Mouse (Mus musculus): ENCODE measurements around the gene Fosl1. TPM values are rescaled to one million over a fixed set of nuclear protein-coding genes. Genes with fewer than 3 reads are reported as not detected.

The Fosl1 gene
- polyA plus RNA-seq, 1 experiment from 2014 or later = not detected

DNA sequence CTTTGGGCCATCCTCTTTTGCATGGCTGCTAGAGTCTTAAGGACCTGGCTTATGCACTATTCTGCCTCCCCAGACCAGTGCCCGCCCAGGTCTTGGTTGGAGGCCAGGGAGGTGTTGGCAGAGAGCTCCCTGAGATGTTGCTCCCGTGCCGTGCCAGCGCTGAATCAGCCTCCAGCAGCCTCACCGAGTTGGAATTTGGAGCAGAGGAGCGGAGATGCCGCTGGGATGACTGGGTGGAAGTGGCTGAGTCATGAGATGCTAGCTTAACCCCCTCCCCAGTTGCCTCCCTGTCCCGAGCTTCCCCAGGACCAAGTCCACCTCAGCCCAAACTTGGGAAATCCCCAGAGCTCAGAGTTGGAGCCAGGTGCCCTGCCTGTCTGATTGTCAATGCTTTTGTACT is 17.5 kb upstream of the Fosl1 start:
- H3K9ac ChIP-seq (ENCODE audit: low read depth, low read length) = no peak overlapping the region
- no peak overlapping the region for H3K4me2 ChIP-seq (ENCODE audit: low read length)
- H3K9me3 ChIP-seq (ENCODE audit: control insufficient read depth, low read length) = no peaks in the 10 kb centered on the region
- no peak overlapping the region for H3K27ac ChIP-seq (ENCODE audit: low read depth, low read length)
- no peak overlapping the region for H3K4me3 ChIP-seq (ENCODE audit: low read length)
- H3K27me3 ChIP-seq (replicated peaks; ENCODE audit: control insufficient read depth, insufficient read depth, low read length) = no peaks in the 10 kb centered on the region; the same call in 1 of the 2 replicates
- H3K4me1 ChIP-seq (ENCODE audit: control insufficient read depth, insufficient read depth, low read depth, low read length) = peaks cover 25% of the 10 kb centered on the region
- 62% methylated on average over 8 of the region's 8 CpGs for WGBS
- no peak for ATAC-seq
- H3K36me3 ChIP-seq (ENCODE audit: control insufficient read depth, insufficient read depth, low read length) = no peaks in the 10 kb centered on the region

DNA sequence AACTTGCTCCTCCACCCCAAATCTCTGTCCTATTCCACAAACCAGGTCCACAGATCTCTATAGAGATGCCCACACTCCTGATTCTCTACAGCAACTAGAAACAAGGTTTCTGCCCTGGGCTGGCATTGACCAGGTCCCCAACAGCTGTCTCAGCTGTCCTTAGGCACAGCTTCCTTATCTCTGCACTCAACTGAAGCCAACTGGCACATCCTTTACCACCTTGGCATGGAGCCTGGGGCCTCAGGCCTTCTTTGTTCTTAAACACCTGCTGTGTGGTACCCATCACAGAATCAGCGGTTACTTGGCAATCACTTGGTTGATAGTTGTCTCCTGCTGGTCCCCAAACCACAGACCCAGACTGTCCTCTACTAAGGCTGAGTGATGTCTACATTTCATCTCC is 16.9 kb upstream of the Fosl1 start:
- Histone ChIP-seq H3K27ac (ENCODE audit: low read depth, low read length) (no peak overlapping the region), H3K9ac (ENCODE audit: low read depth, low read length) (no peak overlapping the region), H3K4me2 (ENCODE audit: low read length) (no peak overlapping the region), H3K9me3 (ENCODE audit: control insufficient read depth, low read length) (no peaks in the 10 kb centered on the region), H3K4me3 (ENCODE audit: low read length) (no peak overlapping the region), H3K36me3 (ENCODE audit: control insufficient read depth, insufficient read depth, low read length) (no peaks in the 10 kb centered on the region), H3K27me3 (replicated peaks; ENCODE audit: control insufficient read depth, insufficient read depth, low read length) (no peaks in the 10 kb centered on the region; the same call in 1 of the 2 replicates), H3K4me1 (ENCODE audit: control insufficient read depth, insufficient read depth, low read depth, low read length) (peaks cover 25% of the 10 kb centered on the region)
- no peak for ATAC-seq
- WGBS = 50% methylated on average over 1 of the region's 1 CpGs

DNA sequence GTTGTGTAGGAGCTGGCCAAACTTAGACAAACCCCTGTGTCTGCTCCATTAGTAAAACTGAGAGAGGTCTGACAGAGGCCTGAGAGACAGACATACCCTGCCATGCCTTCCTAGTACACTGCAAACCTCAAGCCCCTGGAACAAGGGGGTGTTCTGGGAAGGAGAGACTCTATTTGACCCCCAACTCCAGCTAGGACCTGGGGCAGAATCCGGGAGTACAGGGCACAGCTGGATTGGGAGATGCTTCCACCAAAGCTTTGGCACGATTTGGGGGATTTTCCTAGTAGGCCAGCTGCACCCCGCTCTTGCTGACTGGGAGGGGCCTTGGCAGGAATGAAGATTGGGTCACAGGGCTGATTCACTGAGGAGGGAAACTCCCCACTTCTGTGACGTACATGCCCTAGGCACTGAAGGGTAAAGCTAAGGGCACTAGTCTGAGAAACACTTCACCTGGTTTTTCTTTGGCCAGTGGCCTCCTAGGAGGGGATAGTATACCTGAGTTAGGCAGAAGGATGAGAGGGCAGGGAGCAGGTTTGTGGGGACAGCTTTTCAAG is 15.4 kb upstream of the Fosl1 start:
- Histone ChIP-seq H3K9me3 (ENCODE audit: control insufficient read depth, low read length) (no peaks in the 10 kb centered on the region), H3K9ac (ENCODE audit: low read depth, low read length) (no peak overlapping the region), H3K27ac (ENCODE audit: low read depth, low read length) (no peak overlapping the region), H3K36me3 (ENCODE audit: control insufficient read depth, insufficient read depth, low read length) (no peaks in the 10 kb centered on the region), H3K4me3 (ENCODE audit: low read length) (no peak overlapping the region), H3K27me3 (replicated peaks; ENCODE audit: control insufficient read depth, insufficient read depth, low read length) (no peaks in the 10 kb centered on the region; the same call in 1 of the 2 replicates), H3K4me2 (ENCODE audit: low read length) (no peak overlapping the region), H3K4me1 (ENCODE audit: control insufficient read depth, insufficient read depth, low read depth, low read length) (peaks cover 12% of the 10 kb centered on the region)
- no peak for ATAC-seq
- 78% methylated on average over 4 of the region's 4 CpGs for WGBS

DNA sequence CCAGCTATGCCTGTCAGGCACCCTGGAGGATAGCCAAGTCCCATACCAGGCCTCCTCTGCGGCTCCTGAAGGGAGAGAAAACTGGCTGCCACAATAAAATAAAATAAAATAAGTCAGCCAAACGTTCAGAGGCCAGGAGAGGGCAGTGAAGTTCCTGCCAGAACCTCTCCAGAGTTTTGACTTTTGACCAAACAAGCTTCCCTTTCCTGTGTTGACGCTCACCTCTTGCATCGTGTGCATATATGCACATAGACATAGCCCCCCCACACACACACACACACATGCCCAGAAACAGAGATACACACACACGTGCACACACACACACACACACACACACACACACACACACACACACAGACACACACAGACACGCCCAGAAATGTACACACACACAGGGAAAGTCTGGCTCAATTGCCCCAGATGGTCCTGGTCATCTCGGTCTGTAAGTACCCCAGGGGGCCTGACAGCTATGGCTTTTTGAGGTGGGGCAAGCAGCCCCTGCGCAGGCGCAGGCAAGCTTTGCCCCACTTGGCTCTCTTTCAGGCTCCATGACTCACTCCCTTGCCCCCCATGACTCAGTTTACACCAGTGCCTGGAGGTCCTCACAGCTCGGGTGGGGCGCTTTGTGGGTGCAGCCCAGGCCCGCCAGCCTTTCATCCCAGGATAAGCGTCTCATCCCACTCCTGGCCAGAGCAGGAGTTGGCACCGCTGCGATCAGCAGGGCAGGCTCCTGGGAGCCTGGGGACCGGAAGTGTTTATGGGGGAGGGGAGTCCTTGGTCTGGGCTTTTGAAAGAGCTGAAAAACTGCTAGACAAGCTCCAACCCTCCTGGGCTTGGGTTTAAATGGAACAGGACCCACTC is 14.1 kb upstream of the Fosl1 start:
- Histone ChIP-seq H3K4me3 (ENCODE audit: low read length) (peak overlapping the region; percentile 27; the same call in 1 of the 2 replicates), H3K27me3 (replicated peaks; ENCODE audit: control insufficient read depth, insufficient read depth, low read length) (no peaks in the 10 kb centered on the region; the same call in 1 of the 2 replicates), H3K4me2 (ENCODE audit: low read length) (peak overlapping the region; percentile 55), H3K4me1 (ENCODE audit: control insufficient read depth, insufficient read depth, low read depth, low read length) (peaks cover 11% of the 10 kb centered on the region), H3K9ac (ENCODE audit: low read depth, low read length) (peak overlapping the region; percentile 59), H3K36me3 (ENCODE audit: control insufficient read depth, insufficient read depth, low read length) (no peaks in the 10 kb centered on the region), H3K27ac (ENCODE audit: low read depth, low read length) (peak overlapping the region; percentile 34; the same call in 1 of the 2 replicates), H3K9me3 (ENCODE audit: control insufficient read depth, low read length) (no peaks in the 10 kb centered on the region)
- ATAC-seq = peak; percentile 50
- WGBS = 11% methylated on average over 16 of the region's 16 CpGs

DNA sequence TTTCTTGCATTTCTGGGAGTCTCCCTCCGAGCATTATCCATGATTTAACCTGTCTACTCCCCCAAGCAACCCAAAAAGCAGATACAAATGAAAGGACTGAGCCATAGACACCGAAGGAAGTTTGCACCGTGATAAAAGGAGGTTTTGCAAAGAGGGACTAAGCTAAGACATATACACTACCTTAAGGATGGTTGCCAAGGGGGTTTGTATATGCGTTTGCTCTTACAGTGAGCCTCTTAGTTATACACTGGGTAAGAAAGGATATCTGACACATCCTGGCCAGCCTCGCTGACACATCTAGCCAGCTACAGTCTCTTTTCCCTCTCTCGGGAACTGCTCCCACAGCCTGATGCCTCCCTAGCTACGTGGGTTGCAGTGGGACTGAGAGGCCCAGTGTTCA is 13.4 kb upstream of the Fosl1 start:
- Histone ChIP-seq H3K9me3 (ENCODE audit: control insufficient read depth, low read length) (no peaks in the 10 kb centered on the region), H3K4me3 (ENCODE audit: low read length) (no peak overlapping the region), H3K9ac (ENCODE audit: low read depth, low read length) (peak overlapping the region; percentile 59; the same call in 1 of the 2 replicates), H3K4me2 (ENCODE audit: low read length) (peak overlapping the region; percentile 55), H3K36me3 (ENCODE audit: control insufficient read depth, insufficient read depth, low read length) (no peaks in the 10 kb centered on the region), H3K27me3 (replicated peaks; ENCODE audit: control insufficient read depth, insufficient read depth, low read length) (no peaks in the 10 kb centered on the region; the same call in 1 of the 2 replicates), H3K27ac (ENCODE audit: low read depth, low read length) (0 out of 2 replicates have a peak overlapping the region, but pooled peaks have one; percentile 24), H3K4me1 (ENCODE audit: control insufficient read depth, insufficient read depth, low read depth, low read length) (peaks cover 11% of the 10 kb centered on the region)
- ATAC-seq = no peak
- WGBS = 74% methylated on average over 7 of the region's 7 CpGs

DNA sequence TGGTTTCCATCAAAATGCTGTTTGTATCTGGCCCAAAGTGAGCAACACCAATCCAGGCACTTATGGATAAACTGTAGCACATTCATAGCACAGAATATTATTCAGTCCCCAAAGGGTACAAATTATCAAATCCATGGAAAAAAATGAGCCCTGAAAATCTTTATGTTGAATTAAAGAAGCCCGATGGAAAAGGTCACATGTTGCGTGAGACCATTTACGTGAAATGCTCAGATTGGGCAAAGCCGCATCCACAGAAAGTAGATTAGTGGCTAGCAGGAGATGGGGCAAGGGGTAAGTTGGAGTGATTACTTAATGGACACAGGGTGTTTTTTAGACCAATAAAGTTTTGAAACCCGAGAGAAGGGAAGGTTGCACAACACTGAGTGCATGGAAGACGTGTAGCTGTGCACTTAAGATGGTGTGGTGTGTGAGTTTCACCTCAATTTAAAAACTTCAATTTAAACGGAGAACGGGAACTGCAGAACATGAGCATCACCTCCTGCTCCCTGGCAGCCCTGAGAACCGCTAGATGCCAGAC is 2.9 kb upstream of the Fosl1 start:
- Histone ChIP-seq H3K4me1 (ENCODE audit: control insufficient read depth, insufficient read depth, low read depth, low read length) (peaks cover 12% of the 10 kb centered on the region), H3K36me3 (ENCODE audit: control insufficient read depth, insufficient read depth, low read length) (no peaks in the 10 kb centered on the region), H3K4me2 (ENCODE audit: low read length) (no peak overlapping the region), H3K9me3 (ENCODE audit: control insufficient read depth, low read length) (no peaks in the 10 kb centered on the region), H3K27ac (ENCODE audit: low read depth, low read length) (no peak overlapping the region), H3K9ac (ENCODE audit: low read depth, low read length) (no peak overlapping the region), H3K27me3 (replicated peaks; ENCODE audit: control insufficient read depth, insufficient read depth, low read length) (peaks cover 37% of the 10 kb centered on the region), H3K4me3 (ENCODE audit: low read length) (no peak overlapping the region)
- ATAC-seq = no peak
- 69% methylated on average over 9 of the region's 9 CpGs for WGBS

DNA sequence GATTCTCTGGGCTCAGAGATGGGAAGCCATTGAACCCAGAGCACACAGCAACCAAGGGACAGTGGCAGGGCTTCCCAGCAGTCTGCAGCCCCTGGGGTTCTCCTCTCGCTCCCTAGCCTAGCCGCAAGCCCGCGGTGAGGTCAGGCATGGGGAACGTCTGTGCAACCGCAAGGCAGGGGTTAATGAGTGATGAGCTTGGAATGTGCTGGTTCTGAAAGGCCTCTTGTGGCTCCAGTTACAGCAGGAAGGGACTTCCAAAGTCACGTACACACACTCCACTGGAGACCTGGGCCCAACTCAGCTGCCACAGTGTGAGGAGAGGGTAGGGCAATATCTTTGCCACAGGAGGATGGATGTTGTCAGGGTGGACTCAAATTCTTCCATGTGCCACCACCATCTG is 2.4 kb upstream of the Fosl1 start:
- no peak overlapping the region for H3K4me3 ChIP-seq (ENCODE audit: low read length)
- H3K9ac ChIP-seq (ENCODE audit: low read depth, low read length) = no peak overlapping the region
- H3K27me3 ChIP-seq (replicated peaks; ENCODE audit: control insufficient read depth, insufficient read depth, low read length) = peaks cover 38% of the 10 kb centered on the region
- no peak overlapping the region for H3K27ac ChIP-seq (ENCODE audit: low read depth, low read length)
- ATAC-seq = no peak
- no peak overlapping the region for H3K4me2 ChIP-seq (ENCODE audit: low read length)
- H3K4me1 ChIP-seq (ENCODE audit: control insufficient read depth, insufficient read depth, low read depth, low read length) = peaks cover 12% of the 10 kb centered on the region
- H3K9me3 ChIP-seq (ENCODE audit: control insufficient read depth, low read length) = no peaks in the 10 kb centered on the region
- H3K36me3 ChIP-seq (ENCODE audit: control insufficient read depth, insufficient read depth, low read length) = no peaks in the 10 kb centered on the region
- 30% methylated on average over 7 of the region's 7 CpGs for WGBS

DNA sequence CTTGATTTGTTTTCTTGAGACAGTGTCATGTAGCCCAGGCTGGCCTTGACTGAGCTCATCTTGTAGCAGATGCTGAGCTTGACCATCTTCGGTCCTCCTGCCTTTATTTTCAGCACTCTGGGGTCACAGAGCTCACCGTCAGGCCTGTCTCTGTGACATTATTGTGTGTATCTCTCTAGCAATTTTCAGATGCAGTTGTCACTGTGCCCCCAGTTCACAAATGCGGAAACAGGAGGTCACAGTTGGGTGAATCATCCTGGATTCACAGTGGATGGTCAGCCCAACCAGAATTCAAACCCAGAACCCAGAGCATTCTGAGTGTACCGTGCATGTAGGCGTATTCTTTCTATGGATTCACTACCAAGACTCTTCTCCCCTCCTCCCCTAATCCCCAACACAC is 1.6 kb upstream of the Fosl1 start:
- no peak for ATAC-seq
- no peak overlapping the region for H3K4me3 ChIP-seq (ENCODE audit: low read length)
- H3K9ac ChIP-seq (ENCODE audit: low read depth, low read length) = no peak overlapping the region
- H3K4me2 ChIP-seq (ENCODE audit: low read length) = no peak overlapping the region
- 91% methylated on average over 5 of the region's 5 CpGs for whole genome bisulfite sequencing
- H3K36me3 ChIP-seq (ENCODE audit: control insufficient read depth, insufficient read depth, low read length) = no peaks in the 10 kb centered on the region
- H3K27ac ChIP-seq (ENCODE audit: low read depth, low read length) = no peak overlapping the region
- H3K4me1 ChIP-seq (ENCODE audit: control insufficient read depth, insufficient read depth, low read depth, low read length) = peaks cover 12% of the 10 kb centered on the region
- no peaks in the 10 kb centered on the region for H3K9me3 ChIP-seq (ENCODE audit: control insufficient read depth, low read length)
- H3K27me3 ChIP-seq (replicated peaks; ENCODE audit: control insufficient read depth, insufficient read depth, low read length) = peaks cover 43% of the 10 kb centered on the region
